Mouse (Mus musculus): ENCODE measurements around the gene Cbln4. TPM values are rescaled to one million over a fixed set of nuclear protein-coding genes. Genes with fewer than 3 reads are reported as not detected.

The Cbln4 gene
- polyA plus RNA-seq (2014; fragmentation: Nextera tagmentation; extraction: Ambion mirVana): 3.0 and 3.2 TPM in 2 replicates

- Histone ChIP-seq H3K9me3 (ENCODE audit: control insufficient read depth, low read length) (no peaks in the 10 kb centered on the region), H3K4me3 (ENCODE audit: low read depth, low read length) (peak within 1 kb of the TSS; percentile 33), H3K27me3 (ENCODE audit: control insufficient read depth, insufficient read depth, low read length) (peaks cover 36% of the 10 kb centered on the region), H3K4me2 (ENCODE audit: low read depth) (peak within 1 kb of the TSS; percentile 84), H3K36me3 (ENCODE audit: control insufficient read depth, insufficient read depth, low read length) (no peaks in the 10 kb centered on the region), H3K9ac (ENCODE audit: low read length) (peak within 1 kb of the TSS; percentile 32), H3K4me1 (ENCODE audit: control insufficient read depth, insufficient read depth, low read length) (peaks cover 10% of the 10 kb centered on the region), H3K27ac (ENCODE audit: low read depth, low read length) (no peak within 1 kb of the TSS)
- peak; percentile 44 for DNase-seq (ENCODE audit: low spot score)
- no peak for ATAC-seq (ENCODE audit: insufficient read depth, low FRiP score, low TSS enrichment)
- 1% methylated on average over 22 of the region's 23 CpGs for WGBS
Measured at GRCm38 (mm10) chr2:172043235-172043610, at the start of gene Cbln4. Cbln4 (minus strand) TSS chr2:172043466.

- Histone ChIP-seq H3K4me1 (ENCODE audit: control insufficient read depth, insufficient read depth, low read length) (no peaks in the 10 kb centered on the region), H3K4me3 (ENCODE audit: low read depth, low read length) (no peak overlapping the region), H3K27me3 (ENCODE audit: control insufficient read depth, insufficient read depth, low read length) (no peaks in the 10 kb centered on the region), H3K9me3 (ENCODE audit: control insufficient read depth, low read length) (no peaks in the 10 kb centered on the region), H3K36me3 (ENCODE audit: control insufficient read depth, insufficient read depth, low read length) (no peaks in the 10 kb centered on the region), H3K9ac (ENCODE audit: low read length) (no peak overlapping the region), H3K27ac (ENCODE audit: low read depth, low read length) (no peak overlapping the region), H3K4me2 (ENCODE audit: low read depth) (no peak overlapping the region)
- ATAC-seq (ENCODE audit: insufficient read depth, low FRiP score, low TSS enrichment) (no peak), DNase-seq (ENCODE audit: low spot score) (no peak)
- 88% methylated on average over 3 of the region's 3 CpGs for WGBS
Measured at GRCm38 (mm10) chr2:172078596-172078995, 35.3 kb upstream of the Cbln4 start.

GRCm38 (mm10) chr2:172076295-172076694, 33.0 kb upstream of the Cbln4 start:
- no peak for DNase-seq (ENCODE audit: low spot score)

GRCm38 (mm10) chr2:172062876-172063275, 19.6 kb upstream of the Cbln4 start:
- no peak overlapping the region for H3K27ac ChIP-seq (ENCODE audit: low read depth, low read length)
- no peaks in the 10 kb centered on the region for H3K4me1 ChIP-seq (ENCODE audit: control insufficient read depth, insufficient read depth, low read length)
- ATAC-seq (ENCODE audit: insufficient read depth, low FRiP score, low TSS enrichment) (no peak), DNase-seq (ENCODE audit: low spot score) (no peak)
- no peaks in the 10 kb centered on the region for H3K27me3 ChIP-seq (ENCODE audit: control insufficient read depth, insufficient read depth, low read length)
- H3K4me3 ChIP-seq (ENCODE audit: low read depth, low read length): no peak overlapping the region
- no peaks in the 10 kb centered on the region for H3K36me3 ChIP-seq (ENCODE audit: control insufficient read depth, insufficient read depth, low read length)
- H3K9me3 ChIP-seq (ENCODE audit: control insufficient read depth, low read length): no peaks in the 10 kb centered on the region
- no peak overlapping the region for H3K9ac ChIP-seq (ENCODE audit: low read length)
- H3K4me2 ChIP-seq (ENCODE audit: low read depth): no peak overlapping the region
- WGBS: 92% methylated on average over 7 of the region's 7 CpGs

More at GRCm38 (mm10) chr2:172076295-172076694, 33.0 kb upstream of the Cbln4 start:
- Histone ChIP-seq H3K27ac (ENCODE audit: low read depth, low read length) (no peak overlapping the region), H3K27me3 (ENCODE audit: control insufficient read depth, insufficient read depth, low read length) (no peaks in the 10 kb centered on the region), H3K4me3 (ENCODE audit: low read depth, low read length) (no peak overlapping the region), H3K4me2 (ENCODE audit: low read depth) (no peak overlapping the region), H3K4me1 (ENCODE audit: control insufficient read depth, insufficient read depth, low read length) (no peaks in the 10 kb centered on the region), H3K9me3 (ENCODE audit: control insufficient read depth, low read length) (no peaks in the 10 kb centered on the region), H3K9ac (ENCODE audit: low read length) (no peak overlapping the region), H3K36me3 (ENCODE audit: control insufficient read depth, insufficient read depth, low read length) (no peaks in the 10 kb centered on the region)
- 84% methylated on average over 5 of the region's 5 CpGs for WGBS
- ATAC-seq (ENCODE audit: insufficient read depth, low FRiP score, low TSS enrichment): no peak

DNA sequence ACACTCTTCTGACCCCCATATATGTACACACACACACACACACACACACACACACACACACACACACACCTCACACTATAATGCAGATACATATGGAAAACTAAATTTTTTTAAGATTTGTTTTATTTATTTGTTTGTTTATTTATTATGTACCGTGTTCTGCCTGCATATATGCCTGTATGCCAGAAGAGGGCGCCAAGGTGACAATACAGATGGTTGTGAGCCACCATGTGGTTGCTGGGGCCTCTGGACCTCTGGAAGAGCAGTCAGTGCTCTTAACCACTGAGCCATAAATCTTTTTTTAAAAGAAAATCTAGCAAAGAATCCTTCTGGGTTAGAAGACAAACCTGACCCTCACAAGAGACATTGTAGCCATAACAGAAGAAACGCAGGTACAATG, 16.5 kb upstream of the Cbln4 start:
- no peak overlapping the region for H3K9ac ChIP-seq (ENCODE audit: low read length)
- H3K4me2 ChIP-seq (ENCODE audit: low read depth): no peak overlapping the region
- 68% methylated on average over 3 of the region's 3 CpGs for WGBS
- DNase-seq (ENCODE audit: low spot score) (no peak), ATAC-seq (ENCODE audit: insufficient read depth, low FRiP score, low TSS enrichment) (no peak)
- no peak overlapping the region for H3K27ac ChIP-seq (ENCODE audit: low read depth, low read length)
- H3K27me3 ChIP-seq (ENCODE audit: control insufficient read depth, insufficient read depth, low read length): no peaks in the 10 kb centered on the region
- no peaks in the 10 kb centered on the region for H3K9me3 ChIP-seq (ENCODE audit: control insufficient read depth, low read length)
- no peaks in the 10 kb centered on the region for H3K36me3 ChIP-seq (ENCODE audit: control insufficient read depth, insufficient read depth, low read length)
- H3K4me3 ChIP-seq (ENCODE audit: low read depth, low read length): no peak overlapping the region
- no peaks in the 10 kb centered on the region for H3K4me1 ChIP-seq (ENCODE audit: control insufficient read depth, insufficient read depth, low read length)

DNA sequence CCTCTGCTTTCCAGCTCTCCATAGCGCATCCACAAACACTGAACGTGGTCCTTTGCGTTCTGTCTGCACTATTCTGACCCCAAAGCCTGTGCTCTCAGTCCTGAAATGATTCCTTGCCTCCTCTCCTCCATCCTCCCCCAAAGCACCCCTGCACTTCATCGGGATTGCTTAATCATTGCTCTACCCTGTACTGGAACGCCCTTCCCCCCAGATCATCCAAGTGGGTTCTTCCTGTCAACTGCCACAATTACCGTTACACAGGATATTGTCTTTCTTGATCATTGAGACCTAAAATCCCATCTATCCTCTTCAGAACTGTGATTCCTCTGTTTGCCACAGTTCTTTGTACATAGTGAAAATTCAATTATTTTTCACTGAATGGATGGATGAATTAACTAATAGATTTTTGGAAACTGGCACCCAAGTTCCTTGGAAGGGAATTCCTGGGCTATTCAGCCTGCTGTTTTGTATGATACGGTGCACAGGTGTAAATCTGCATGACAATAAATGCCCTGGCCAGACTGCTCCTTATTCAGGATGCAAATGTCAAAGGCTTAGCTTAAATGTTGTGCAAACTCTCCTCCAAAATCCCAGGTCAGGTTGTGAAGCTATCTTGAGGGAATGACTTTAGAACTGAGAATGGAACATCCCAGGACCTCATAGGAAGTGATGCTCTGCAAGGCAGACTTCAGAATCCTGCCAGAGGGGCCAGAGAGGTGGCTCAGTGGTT, 15.8 kb upstream of the Cbln4 start:
- Histone ChIP-seq H3K27ac (ENCODE audit: low read depth, low read length) (no peak overlapping the region), H3K36me3 (ENCODE audit: control insufficient read depth, insufficient read depth, low read length) (no peaks in the 10 kb centered on the region), H3K9me3 (ENCODE audit: control insufficient read depth, low read length) (no peaks in the 10 kb centered on the region), H3K4me2 (ENCODE audit: low read depth) (no peak overlapping the region), H3K27me3 (ENCODE audit: control insufficient read depth, insufficient read depth, low read length) (no peaks in the 10 kb centered on the region), H3K4me3 (ENCODE audit: low read depth, low read length) (no peak overlapping the region), H3K4me1 (ENCODE audit: control insufficient read depth, insufficient read depth, low read length) (no peaks in the 10 kb centered on the region), H3K9ac (ENCODE audit: low read length) (no peak overlapping the region)
- ATAC-seq (ENCODE audit: insufficient read depth, low FRiP score, low TSS enrichment) (no peak), DNase-seq (ENCODE audit: low spot score) (no peak)
- 76% methylated on average over 7 of the region's 7 CpGs for WGBS

- Histone ChIP-seq H3K36me3 (ENCODE audit: control insufficient read depth, insufficient read depth, low read length) (no peaks in the 10 kb centered on the region), H3K9ac (ENCODE audit: low read length) (no peak overlapping the region), H3K4me1 (ENCODE audit: control insufficient read depth, insufficient read depth, low read length) (peaks cover 10% of the 10 kb centered on the region), H3K4me2 (ENCODE audit: low read depth) (no peak overlapping the region), H3K9me3 (ENCODE audit: control insufficient read depth, low read length) (no peaks in the 10 kb centered on the region), H3K27ac (ENCODE audit: low read depth, low read length) (no peak overlapping the region), H3K4me3 (ENCODE audit: low read depth, low read length) (no peak overlapping the region), H3K27me3 (ENCODE audit: control insufficient read depth, insufficient read depth, low read length) (peaks cover 35% of the 10 kb centered on the region)
- 38% methylated on average over 7 of the region's 7 CpGs for WGBS
- ATAC-seq (ENCODE audit: insufficient read depth, low FRiP score, low TSS enrichment) (no peak), DNase-seq (ENCODE audit: low spot score) (peak; percentile 23)
Measured at GRCm38 (mm10) chr2:172046002-172046401, 2.7 kb upstream of the Cbln4 start.

- peaks cover 10% of the 10 kb centered on the region for H3K4me1 ChIP-seq (ENCODE audit: control insufficient read depth, insufficient read depth, low read length)
- peaks cover 36% of the 10 kb centered on the region for H3K27me3 ChIP-seq (ENCODE audit: control insufficient read depth, insufficient read depth, low read length)
- no peaks in the 10 kb centered on the region for H3K9me3 ChIP-seq (ENCODE audit: control insufficient read depth, low read length)
- WGBS: under 1% methylated on average over 46 of the region's 46 CpGs
- ATAC-seq (ENCODE audit: insufficient read depth, low FRiP score, low TSS enrichment): 0 out of 2 replicates have a peak, but pooled peaks have one; percentile 33
- peak overlapping the region; percentile 84 for H3K4me2 ChIP-seq (ENCODE audit: low read depth)
- H3K4me3 ChIP-seq (ENCODE audit: low read depth, low read length): peak overlapping the region; percentile 33
- no peaks in the 10 kb centered on the region for H3K36me3 ChIP-seq (ENCODE audit: control insufficient read depth, insufficient read depth, low read length)
- DNase-seq (ENCODE audit: low spot score): peak; percentile 31
- H3K9ac ChIP-seq (ENCODE audit: low read length): peak overlapping the region; percentile 32
- no peak overlapping the region for H3K27ac ChIP-seq (ENCODE audit: low read depth, low read length)
Measured at GRCm38 (mm10) chr2:172042607-172043234, 545 bp downstream of the Cbln4 start.

DNA sequence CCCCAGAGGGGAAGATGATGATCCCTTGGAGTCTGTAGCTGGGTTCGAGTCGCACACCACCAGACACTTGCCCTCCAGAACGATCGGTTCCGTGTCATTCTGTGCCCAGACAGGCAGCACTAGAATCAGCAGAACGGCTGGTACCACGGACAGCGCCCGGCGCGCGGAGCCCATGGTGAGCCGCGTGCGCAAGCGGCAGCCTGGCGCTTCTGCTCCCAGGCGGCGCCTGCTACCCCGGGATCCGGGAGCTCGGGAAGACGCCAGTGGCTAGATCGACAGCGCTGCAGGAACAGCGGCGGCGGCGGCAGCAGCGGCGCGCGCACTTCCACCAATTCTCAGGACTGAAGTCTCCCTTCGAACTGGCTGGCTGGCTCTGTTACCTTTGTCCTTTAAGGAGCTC, 1.1 kb downstream of the Cbln4 start:
- under 1% methylated on average over 34 of the region's 34 CpGs for WGBS
- Histone ChIP-seq H3K9ac (ENCODE audit: low read length) (no peak overlapping the region), H3K4me2 (ENCODE audit: low read depth) (peak overlapping the region; percentile 84), H3K4me1 (ENCODE audit: control insufficient read depth, insufficient read depth, low read length) (peaks cover 10% of the 10 kb centered on the region), H3K9me3 (ENCODE audit: control insufficient read depth, low read length) (no peaks in the 10 kb centered on the region), H3K4me3 (ENCODE audit: low read depth, low read length) (peak overlapping the region; percentile 33), H3K27me3 (ENCODE audit: control insufficient read depth, insufficient read depth, low read length) (peaks cover 36% of the 10 kb centered on the region), H3K36me3 (ENCODE audit: control insufficient read depth, insufficient read depth, low read length) (no peaks in the 10 kb centered on the region), H3K27ac (ENCODE audit: low read depth, low read length) (no peak overlapping the region)
- peak; percentile 56; the same call in 1 of the 2 replicates for ATAC-seq (ENCODE audit: insufficient read depth, low FRiP score, low TSS enrichment)
- DNase-seq (ENCODE audit: low spot score): peak; percentile 84
